Mouse (Mus musculus) forebrain, embryonic 11.5 days (tissue): ENCODE results near the gene Speg. TPM values are rescaled to one million over a fixed set of nuclear protein-coding genes. Genes with fewer than 3 reads are reported as not detected.

Experiments used
- ATAC-seq: fragments of 200-750 bp; cut with Nextera tagmentation; replicated peaks from 2 replicates; pipeline ENCODE4 v1.8.0; 2017; ENCODE audit warnings: moderate TSS enrichment; ENCODE audit not compliant: low FRiP score
- DNase-seq: peaks from one replicate; pipeline ENCODE4 v3.0.0-alpha.2; 2017; ENCODE audit warnings: low spot score
- H3K27ac ChIP-seq: fragments of 300-500 bp; sonication (generic); 2 replicates; pipeline ENCODE4 v1.5.1; 2014; ENCODE audit warnings: low read depth, low read length
- H3K27me3 ChIP-seq: fragments of 300-500 bp; sonication (generic); 2 replicates; pipeline ENCODE4 v1.6.1; 2014; ENCODE audit warnings: mild to moderate bottlenecking, low read length, mixed read lengths; ENCODE audit not compliant: control insufficient read depth, insufficient read depth
- H3K36me3 ChIP-seq: fragments of 300-500 bp; sonication (generic); 2 replicates; pipeline ENCODE4 v1.6.1; 2014; ENCODE audit warnings: mild to moderate bottlenecking, low read length, moderate library complexity, mixed read lengths; ENCODE audit not compliant: control insufficient read depth, insufficient read depth
- H3K4me1 ChIP-seq: fragments of 300-500 bp; sonication (generic); replicated peaks from 2 replicates; pipeline ENCODE4 v1.6.1; 2014; ENCODE audit warnings: low read length, mixed read lengths; ENCODE audit not compliant: control insufficient read depth, insufficient read depth
- H3K4me2 ChIP-seq: fragments of 300-500 bp; sonication (generic); 2 replicates; pipeline ENCODE4 v1.6.1; 2014; ENCODE audit warnings: low read depth, mild to moderate bottlenecking, low read length, moderate library complexity, mixed read lengths; ENCODE audit not compliant: severe bottlenecking
- H3K4me3 ChIP-seq: fragments of 300-500 bp; sonication (generic); 2 replicates; pipeline ENCODE4 v1.5.1; 2014; ENCODE audit warnings: low read depth, low read length
- H3K9ac ChIP-seq: fragments of 300-500 bp; sonication (generic); 2 replicates; pipeline ENCODE4 v1.6.1; 2014; ENCODE audit warnings: low read length
- H3K9me3 ChIP-seq: fragments of 300-500 bp; sonication (generic); 2 replicates; pipeline ENCODE4 v1.6.1; 2016; ENCODE audit warnings: low read length, mixed read lengths; ENCODE audit not compliant: control insufficient read depth
- WGBS: fragments of 180-500 bp; shearing (Covaris S2); extraction: QIAGEN DNeasy Blood & Tissue Kit; methylation state at CpG from one replicate; pipeline ENCODE4 v1.1.7; 2014; 5-methylcytosine and 5-hydroxymethylcytosine counted together
- polyA plus RNA-seq: library from polyadenylated mRNA; unstranded; fragments of >200 nt; fragmentation: Nextera tagmentation; extraction: Ambion mirVana; gene quantifications from 2 replicates; pipeline ENCODE4 v1.2.1, GENCODE M21; 2014

Speg gene
- polyA plus RNA-seq, 1 experiment from 2014 or later = 14.1 TPM

GRCm38 (mm10) chr1:75384470-75385141, 9.5 kb downstream of the Speg start:
- no peaks in the 10 kb centered on the region for H3K36me3 ChIP-seq
- no peak overlapping the region for H3K4me3 ChIP-seq
- H3K9me3 ChIP-seq = no peaks in the 10 kb centered on the region
- WGBS = 87% methylated on average over 27 of the region's 27 CpGs
- no peak for ATAC-seq
- no peak overlapping the region for H3K27ac ChIP-seq
- no peak for DNase-seq
- no peak overlapping the region for H3K4me2 ChIP-seq
- no peak overlapping the region for H3K9ac ChIP-seq
- peaks cover 37% of the 10 kb centered on the region for H3K27me3 ChIP-seq
- H3K4me1 ChIP-seq = peaks cover 29% of the 10 kb centered on the region

GRCm38 (mm10) chr1:75385142-75385730, 10.1 kb downstream of the Speg start:
- Histone ChIP-seq H3K27me3 (peaks cover 42% of the 10 kb centered on the region), H3K4me1 (peaks cover 29% of the 10 kb centered on the region), H3K36me3 (no peaks in the 10 kb centered on the region), H3K9ac (no peak overlapping the region), H3K4me2 (no peak overlapping the region), H3K9me3 (no peaks in the 10 kb centered on the region), H3K27ac (no peak overlapping the region), H3K4me3 (no peak overlapping the region)
- 79% methylated on average over 20 of the region's 20 CpGs for WGBS
- no peak for DNase-seq
- ATAC-seq = no peak

- whole genome bisulfite sequencing = 48% methylated on average over 4 of the region's 4 CpGs
- no peak for ATAC-seq
- H3K4me1 ChIP-seq = peaks cover 29% of the 10 kb centered on the region
- no peak overlapping the region for H3K27ac ChIP-seq
- H3K36me3 ChIP-seq = no peaks in the 10 kb centered on the region
- H3K4me2 ChIP-seq = no peak overlapping the region
- H3K9me3 ChIP-seq = no peaks in the 10 kb centered on the region
- no peak for DNase-seq
- no peak overlapping the region for H3K4me3 ChIP-seq
- H3K9ac ChIP-seq = no peak overlapping the region
- peaks cover 42% of the 10 kb centered on the region for H3K27me3 ChIP-seq
These were observed 11.1 kb downstream of the Speg start for GRCm38 (mm10) chr1:75386149-75386548.

- peak overlapping the region; percentile 24; the same call in 1 of the 2 replicates for H3K4me3 ChIP-seq
- 11% methylated on average over 7 of the region's 7 CpGs for WGBS
- DNase-seq = no peak
- no peak overlapping the region for H3K27ac ChIP-seq
- no peaks in the 10 kb centered on the region for H3K36me3 ChIP-seq
- 0 out of 2 replicates have a peak, but pooled peaks have one; percentile 16 for ATAC-seq
- H3K27me3 ChIP-seq = peaks cover 42% of the 10 kb centered on the region
- H3K9ac ChIP-seq = no peak overlapping the region
- no peak overlapping the region; the same call in 1 of the 2 replicates for H3K4me2 ChIP-seq
- H3K9me3 ChIP-seq = no peaks in the 10 kb centered on the region
- H3K4me1 ChIP-seq = peaks cover 24% of the 10 kb centered on the region
These were observed 12.4 kb downstream of the Speg start for GRCm38 (mm10) chr1:75387469-75387928.

GRCm38 (mm10) chr1:75387929-75388897, 13.1 kb downstream of the Speg start:
- no peak for ATAC-seq
- peak overlapping the region; percentile 39; the same call in 1 of the 2 replicates for H3K9ac ChIP-seq
- no peaks in the 10 kb centered on the region for H3K36me3 ChIP-seq
- WGBS = 4% methylated on average over 94 of the region's 94 CpGs
- no peaks in the 10 kb centered on the region for H3K9me3 ChIP-seq
- peaks cover 23% of the 10 kb centered on the region for H3K4me1 ChIP-seq
- H3K4me2 ChIP-seq = peak overlapping the region; percentile 37
- DNase-seq = peak; percentile 69
- no peak overlapping the region for H3K27ac ChIP-seq
- peaks cover 42% of the 10 kb centered on the region for H3K27me3 ChIP-seq
- H3K4me3 ChIP-seq = peak overlapping the region; percentile 24

- no peaks in the 10 kb centered on the region for H3K36me3 ChIP-seq
- H3K27ac ChIP-seq = no peak overlapping the region
- peaks cover 23% of the 10 kb centered on the region for H3K4me1 ChIP-seq
- peak overlapping the region; percentile 24; the same call in 1 of the 2 replicates for H3K4me3 ChIP-seq
- peak overlapping the region; percentile 37; the same call in 1 of the 2 replicates for H3K4me2 ChIP-seq
- ATAC-seq (no peak), DNase-seq (no peak)
- H3K27me3 ChIP-seq = peaks cover 42% of the 10 kb centered on the region
- 14% methylated on average over 23 of the region's 23 CpGs for WGBS
- H3K9ac ChIP-seq = no peak overlapping the region
- no peaks in the 10 kb centered on the region for H3K9me3 ChIP-seq
These were observed 13.9 kb downstream of the Speg start for GRCm38 (mm10) chr1:75388898-75389515.

GRCm38 (mm10) chr1:75393139-75393538, 18.0 kb downstream of the Speg start:
- H3K4me3 ChIP-seq = no peak overlapping the region

GRCm38 (mm10) chr1:75393846-75394245, 18.7 kb downstream of the Speg start:
- no peaks in the 10 kb centered on the region for H3K36me3 ChIP-seq
- peaks cover 12% of the 10 kb centered on the region for H3K27me3 ChIP-seq
- ATAC-seq (no peak), DNase-seq (no peak)
- WGBS = 81% methylated on average over 3 of the region's 3 CpGs
- H3K4me1 ChIP-seq = no peaks in the 10 kb centered on the region; the same call in 1 of the 2 replicates
- no peak overlapping the region for H3K27ac ChIP-seq
- no peak overlapping the region for H3K9ac ChIP-seq
- H3K4me3 ChIP-seq = no peak overlapping the region
- no peak overlapping the region for H3K4me2 ChIP-seq
- no peaks in the 10 kb centered on the region for H3K9me3 ChIP-seq

More at GRCm38 (mm10) chr1:75393139-75393538, 18.0 kb downstream of the Speg start:
- no peak for ATAC-seq
- WGBS = 77% methylated on average over 9 of the region's 9 CpGs
- 0 out of 2 replicates have a peak overlapping the region, but pooled peaks have one; percentile 2 for H3K9ac ChIP-seq
- no peak overlapping the region for H3K27ac ChIP-seq
- H3K36me3 ChIP-seq = no peaks in the 10 kb centered on the region
- DNase-seq = no peak
- peaks cover 7% of the 10 kb centered on the region for H3K4me1 ChIP-seq
- no peaks in the 10 kb centered on the region for H3K9me3 ChIP-seq
- H3K27me3 ChIP-seq = peaks cover 19% of the 10 kb centered on the region
- H3K4me2 ChIP-seq = no peak overlapping the region
